Mouse (Mus musculus) neural tube, embryonic 13.5 days (tissue): ENCODE results near the gene Tprg. TPM values are rescaled to one million over a fixed set of nuclear protein-coding genes. Genes with fewer than 3 reads are reported as not detected.

Experiments used
- ATAC-seq: fragments of 200-750 bp; cut with Nextera tagmentation; 2 replicates; pipeline ENCODE4 v1.8.0; 2017; ENCODE audit warnings: low read depth, mild to moderate bottlenecking, moderate TSS enrichment, moderate library complexity
- H3K27ac ChIP-seq: fragments of 300-500 bp; sonication (generic); replicated peaks from 2 replicates; pipeline ENCODE4 v1.5.1; 2015; ENCODE audit warnings: moderate library complexity, mild to moderate bottlenecking, inconsistent platforms
- H3K27me3 ChIP-seq: fragments of 300-500 bp; sonication (generic); 2 replicates; pipeline ENCODE4 v1.6.1; 2015; ENCODE audit warnings: mild to moderate bottlenecking, inconsistent platforms
- H3K36me3 ChIP-seq: fragments of 300-500 bp; sonication (generic); 2 replicates; pipeline ENCODE4 v1.6.1; 2015; ENCODE audit warnings: mild to moderate bottlenecking, inconsistent platforms
- H3K4me1 ChIP-seq: fragments of 300-500 bp; sonication (generic); replicated peaks from 2 replicates; pipeline ENCODE4 v1.6.1; 2015; ENCODE audit warnings: inconsistent platforms
- H3K4me2 ChIP-seq: fragments of 300-500 bp; sonication (generic); 2 replicates; pipeline ENCODE4 v1.6.1; 2015; ENCODE audit warnings: inconsistent platforms, mild to moderate bottlenecking, moderate library complexity
- H3K4me3 ChIP-seq: fragments of 300-500 bp; sonication (generic); 2 replicates; pipeline ENCODE4 v1.5.1; 2015; ENCODE audit warnings: mild to moderate bottlenecking, inconsistent platforms
- H3K9ac ChIP-seq: fragments of 300-500 bp; sonication (generic); 2 replicates; pipeline ENCODE4 v1.6.1; 2015; ENCODE audit warnings: moderate library complexity, mild to moderate bottlenecking, inconsistent platforms
- H3K9me3 ChIP-seq: fragments of 300-500 bp; sonication (generic); 2 replicates; pipeline ENCODE4 v1.6.1; 2016; ENCODE audit warnings: inconsistent platforms
- WGBS: fragments of 180-500 bp; shearing (Covaris S2); methylation state at CpG from one replicate; pipeline ENCODE4 v1.1.7; 2015; 5-methylcytosine and 5-hydroxymethylcytosine counted together
- polyA plus RNA-seq: library from polyadenylated mRNA; unstranded; fragments of >200 nt; fragmentation: Nextera tagmentation; extraction: Ambion mirVana; gene quantifications from 2 replicates; pipeline ENCODE4 v1.2.1, GENCODE M21; 2015

The Tprg gene
- polyA plus RNA-seq, 1 experiment from 2014 or later, result not detected

- H3K9me3 ChIP-seq, result no peaks in the 10 kb centered on the region
- no peak overlapping the region for H3K4me2 ChIP-seq
- no peaks in the 10 kb centered on the region for H3K36me3 ChIP-seq
- no peak overlapping the region for H3K27ac ChIP-seq
- H3K27me3 ChIP-seq, result no peaks in the 10 kb centered on the region
- no peak overlapping the region for H3K4me3 ChIP-seq
- 75% methylated on average over 11 of the region's 11 CpGs for WGBS
- H3K4me1 ChIP-seq, result 0 out of 2 replicates have a peak, but pooled peaks cover 4% of the 10 kb centered on the region
- no peak overlapping the region for H3K9ac ChIP-seq
- peak; percentile 44 for ATAC-seq
Observed at GRCm38 (mm10) chr16:25265177-25265576, 21.4 kb upstream of the Tprg start.

- Histone ChIP-seq H3K27me3 (no peaks in the 10 kb centered on the region), H3K4me1 (0 out of 2 replicates have a peak, but pooled peaks cover 4% of the 10 kb centered on the region), H3K9me3 (no peaks in the 10 kb centered on the region), H3K36me3 (no peaks in the 10 kb centered on the region), H3K4me2 (no peak overlapping the region), H3K9ac (no peak overlapping the region), H3K4me3 (no peak overlapping the region), H3K27ac (no peak overlapping the region)
- 73% methylated on average over 4 of the region's 4 CpGs for WGBS
- ATAC-seq, result no peak
Observed at GRCm38 (mm10) chr16:25268276-25268675, 18.3 kb upstream of the Tprg start.

GRCm38 (mm10) chr16:25282563-25282962 lies 4.1 kb upstream of the Tprg start:
- H3K9me3 ChIP-seq, result no peaks in the 10 kb centered on the region
- no peak overlapping the region for H3K4me3 ChIP-seq
- no peak overlapping the region for H3K27ac ChIP-seq
- H3K4me2 ChIP-seq, result no peak overlapping the region
- WGBS, result 89% methylated on average over 4 of the region's 4 CpGs
- no peak for ATAC-seq
- H3K36me3 ChIP-seq, result no peaks in the 10 kb centered on the region
- H3K9ac ChIP-seq, result no peak overlapping the region
- H3K4me1 ChIP-seq, result no peaks in the 10 kb centered on the region
- H3K27me3 ChIP-seq, result no peaks in the 10 kb centered on the region

GRCm38 (mm10) chr16:25293753-25294152 lies 7.1 kb downstream of the Tprg start:
- ATAC-seq, result no peak
- no peaks in the 10 kb centered on the region for H3K27me3 ChIP-seq
- no peak overlapping the region for H3K9ac ChIP-seq
- H3K4me3 ChIP-seq, result no peak overlapping the region
- no peaks in the 10 kb centered on the region for H3K4me1 ChIP-seq
- no peak overlapping the region for H3K27ac ChIP-seq
- H3K4me2 ChIP-seq, result no peak overlapping the region
- H3K9me3 ChIP-seq, result no peaks in the 10 kb centered on the region
- H3K36me3 ChIP-seq, result no peaks in the 10 kb centered on the region
- 72% methylated on average over 2 of the region's 2 CpGs for WGBS

- 94% methylated on average over 11 of the region's 11 CpGs for WGBS
- H3K4me3 ChIP-seq, result no peak overlapping the region
- H3K27ac ChIP-seq, result no peak overlapping the region
- no peaks in the 10 kb centered on the region for H3K27me3 ChIP-seq
- H3K9ac ChIP-seq, result no peak overlapping the region
- H3K36me3 ChIP-seq, result no peaks in the 10 kb centered on the region
- no peaks in the 10 kb centered on the region for H3K4me1 ChIP-seq
- H3K4me2 ChIP-seq, result no peak overlapping the region
- no peak for ATAC-seq
- no peaks in the 10 kb centered on the region for H3K9me3 ChIP-seq
Observed at GRCm38 (mm10) chr16:25295546-25295945, 8.9 kb downstream of the Tprg start.

- Histone ChIP-seq H3K9me3 (no peaks in the 10 kb centered on the region), H3K27ac (no peak overlapping the region), H3K36me3 (no peaks in the 10 kb centered on the region), H3K4me1 (no peaks in the 10 kb centered on the region), H3K9ac (no peak overlapping the region), H3K4me2 (no peak overlapping the region), H3K27me3 (no peaks in the 10 kb centered on the region), H3K4me3 (no peak overlapping the region)
- 90% methylated on average over 5 of the region's 5 CpGs for WGBS
- ATAC-seq, result no peak
Observed at GRCm38 (mm10) chr16:25296746-25297145, 10.1 kb downstream of the Tprg start.

- no peaks in the 10 kb centered on the region for H3K27me3 ChIP-seq
- no peaks in the 10 kb centered on the region for H3K9me3 ChIP-seq
- no peak for ATAC-seq
- 65% methylated on average over 1 of the region's 1 CpGs for WGBS
- H3K9ac ChIP-seq, result no peak overlapping the region
- no peaks in the 10 kb centered on the region for H3K4me1 ChIP-seq
- no peak overlapping the region for H3K4me2 ChIP-seq
- H3K4me3 ChIP-seq, result no peak overlapping the region
- no peaks in the 10 kb centered on the region for H3K36me3 ChIP-seq
- no peak overlapping the region for H3K27ac ChIP-seq
Observed at GRCm38 (mm10) chr16:25298204-25298603, 11.6 kb downstream of the Tprg start.

GRCm38 (mm10) chr16:25302616-25303015 lies 16.0 kb downstream of the Tprg start:
- no peak overlapping the region for H3K9ac ChIP-seq
- no peak overlapping the region for H3K4me3 ChIP-seq
- H3K9me3 ChIP-seq, result no peaks in the 10 kb centered on the region
- H3K4me1 ChIP-seq, result no peaks in the 10 kb centered on the region
- no peaks in the 10 kb centered on the region for H3K27me3 ChIP-seq
- H3K36me3 ChIP-seq, result no peaks in the 10 kb centered on the region
- no peak for ATAC-seq
- H3K4me2 ChIP-seq, result no peak overlapping the region
- WGBS, result 96% methylated on average over 4 of the region's 4 CpGs
- H3K27ac ChIP-seq, result no peak overlapping the region

- Histone ChIP-seq H3K27me3 (no peaks in the 10 kb centered on the region), H3K4me1 (no peaks in the 10 kb centered on the region), H3K4me2 (no peak overlapping the region), H3K27ac (no peak overlapping the region), H3K36me3 (no peaks in the 10 kb centered on the region), H3K9me3 (no peaks in the 10 kb centered on the region), H3K9ac (no peak overlapping the region), H3K4me3 (no peak overlapping the region)
- 85% methylated on average over 5 of the region's 5 CpGs for WGBS
- no peak for ATAC-seq
Observed at GRCm38 (mm10) chr16:25314006-25314405, 27.4 kb downstream of the Tprg start.

- Histone ChIP-seq H3K4me1 (no peaks in the 10 kb centered on the region), H3K27ac (no peak overlapping the region), H3K9ac (no peak overlapping the region), H3K4me2 (no peak overlapping the region), H3K4me3 (no peak overlapping the region), H3K9me3 (no peaks in the 10 kb centered on the region), H3K27me3 (no peaks in the 10 kb centered on the region), H3K36me3 (no peaks in the 10 kb centered on the region)
- ATAC-seq, result no peak
- WGBS, result 77% methylated on average over 3 of the region's 3 CpGs
Observed at GRCm38 (mm10) chr16:25315090-25315489, 28.5 kb downstream of the Tprg start.

GRCm38 (mm10) chr16:25325631-25326238 lies 39.1 kb downstream of the Tprg start:
- no peak overlapping the region for H3K4me3 ChIP-seq
- no peak overlapping the region for H3K4me2 ChIP-seq
- no peaks in the 10 kb centered on the region for H3K27me3 ChIP-seq
- H3K36me3 ChIP-seq, result no peaks in the 10 kb centered on the region
- H3K9me3 ChIP-seq, result no peaks in the 10 kb centered on the region
- H3K9ac ChIP-seq, result no peak overlapping the region
- no peaks in the 10 kb centered on the region for H3K4me1 ChIP-seq
- ATAC-seq, result no peak
- H3K27ac ChIP-seq, result no peak overlapping the region
- WGBS, result 77% methylated on average over 2 of the region's 2 CpGs

- no peak overlapping the region for H3K4me2 ChIP-seq
- H3K9ac ChIP-seq, result no peak overlapping the region
- ATAC-seq, result no peak
- H3K4me3 ChIP-seq, result no peak overlapping the region
- H3K36me3 ChIP-seq, result no peaks in the 10 kb centered on the region
- no peaks in the 10 kb centered on the region for H3K9me3 ChIP-seq
- no peak overlapping the region for H3K27ac ChIP-seq
- H3K4me1 ChIP-seq, result peaks cover 5% of the 10 kb centered on the region; the same call in 1 of the 2 replicates
- 54% methylated on average over 10 of the region's 10 CpGs for WGBS
- peaks cover 11% of the 10 kb centered on the region for H3K27me3 ChIP-seq
Observed at GRCm38 (mm10) chr16:25333279-25334219, 46.9 kb downstream of the Tprg start.
